Mouse (Mus musculus) thymus, postnatal 25 days (tissue): ENCODE data around the gene Ptpn12.
"Not testable (repeated sequence)": the region's sequence is repeated elsewhere in the genome, so short reads cannot be mapped to it uniquely, and the experiment has no call there.

ENCODE experiments used
- DNase-seq: peaks from one replicate; pipeline ENCODE4 v3.0.0; 2022

Gene Ptpn12

DNA sequence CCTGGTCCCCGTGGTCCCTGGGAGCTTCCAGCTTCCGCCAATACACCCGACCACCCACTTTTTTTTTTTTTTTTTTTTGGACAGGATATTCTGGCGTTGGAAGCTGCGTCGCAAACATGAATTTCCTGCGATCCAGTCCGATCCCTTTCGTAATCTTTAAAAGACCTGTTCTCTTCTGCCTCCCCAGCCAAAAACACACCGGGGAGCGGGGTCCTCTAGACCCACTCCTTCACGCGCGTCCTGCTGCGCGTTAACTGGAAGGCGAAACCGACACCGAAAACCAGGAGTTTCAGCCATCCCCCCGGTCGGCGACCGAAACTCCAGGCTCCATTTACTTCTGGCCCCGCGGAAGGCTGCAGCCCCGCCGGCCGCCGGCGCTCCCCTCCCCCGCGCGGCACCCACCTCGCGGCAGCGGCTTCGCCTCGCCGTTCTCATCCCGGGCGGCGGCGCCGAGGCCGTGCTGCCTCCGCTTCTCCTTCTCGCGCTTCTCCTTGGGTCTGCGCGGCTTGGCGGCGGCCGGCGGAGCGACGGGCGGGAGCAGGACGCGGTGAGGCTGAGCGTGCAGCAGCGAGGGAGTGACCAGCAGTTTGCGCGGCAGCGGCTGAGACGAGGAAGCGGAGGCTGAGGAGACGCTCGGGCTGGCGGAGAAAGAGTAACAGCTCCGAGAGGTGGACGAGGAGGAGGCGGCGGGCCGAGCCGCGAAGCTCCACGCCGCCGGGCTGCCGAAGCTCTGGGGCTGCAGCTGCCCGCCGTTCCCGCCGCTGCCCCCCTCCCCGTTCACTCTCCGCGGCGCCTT is 104.7 kb downstream of the Ptpn12 start:
- DNase-seq, result peak; percentile 62

DNA sequence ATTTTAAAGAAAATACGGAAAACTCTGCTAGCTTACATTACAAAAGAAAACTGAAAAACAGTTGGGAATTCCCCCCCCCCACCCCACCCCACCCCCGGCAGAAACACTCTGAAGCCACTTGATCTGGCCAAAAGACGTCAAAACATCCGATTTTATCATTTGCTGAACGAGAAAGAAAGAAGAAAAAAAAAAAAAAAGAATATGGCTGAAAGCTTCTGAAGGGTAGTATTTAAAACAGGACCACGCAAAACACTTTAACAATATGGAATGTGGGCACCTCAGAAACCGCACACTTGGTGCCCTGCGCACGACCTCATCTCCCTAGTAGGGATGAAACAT is 105.2 kb downstream of the Ptpn12 start:
- DNase-seq, result no peak

DNA sequence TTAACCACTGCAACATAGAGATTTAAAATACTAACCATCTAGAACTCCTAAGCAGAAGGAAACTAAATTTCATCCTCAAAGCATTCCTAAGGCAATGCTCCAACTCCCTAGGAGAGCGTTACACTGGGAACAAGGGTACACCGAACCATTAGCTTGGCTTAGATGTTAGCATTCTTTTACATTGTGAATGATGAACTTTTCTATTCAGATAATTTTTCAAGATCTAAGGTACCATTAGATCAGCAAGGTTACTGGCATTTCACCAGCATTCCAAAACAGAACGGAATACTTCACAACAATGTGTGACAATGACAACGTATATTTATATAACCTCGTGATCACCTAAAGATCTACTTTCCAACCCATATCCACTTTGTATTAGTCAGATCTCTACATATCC is 105.6 kb downstream of the Ptpn12 start:
- DNase-seq, result no peak

DNA sequence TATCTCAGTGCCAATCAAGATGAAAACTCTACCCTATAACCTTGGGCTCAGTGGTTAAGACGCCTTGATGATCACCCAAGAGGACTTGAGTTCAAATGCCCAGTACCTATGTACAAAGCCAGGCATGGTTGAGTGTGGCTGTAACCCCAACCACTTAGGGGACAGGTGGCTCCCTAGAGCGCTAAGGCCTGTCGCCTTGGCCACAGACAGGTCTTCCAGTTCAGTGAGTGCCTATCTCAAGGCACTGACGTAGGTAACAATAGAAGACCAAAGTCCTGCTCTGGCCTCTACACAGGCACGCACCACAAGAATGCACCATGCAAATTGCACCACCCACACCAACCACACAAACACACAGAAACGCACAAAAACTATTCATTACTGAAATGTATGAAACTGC is 108.8 kb downstream of the Ptpn12 start:
- DNase-seq, result no peak

DNA sequence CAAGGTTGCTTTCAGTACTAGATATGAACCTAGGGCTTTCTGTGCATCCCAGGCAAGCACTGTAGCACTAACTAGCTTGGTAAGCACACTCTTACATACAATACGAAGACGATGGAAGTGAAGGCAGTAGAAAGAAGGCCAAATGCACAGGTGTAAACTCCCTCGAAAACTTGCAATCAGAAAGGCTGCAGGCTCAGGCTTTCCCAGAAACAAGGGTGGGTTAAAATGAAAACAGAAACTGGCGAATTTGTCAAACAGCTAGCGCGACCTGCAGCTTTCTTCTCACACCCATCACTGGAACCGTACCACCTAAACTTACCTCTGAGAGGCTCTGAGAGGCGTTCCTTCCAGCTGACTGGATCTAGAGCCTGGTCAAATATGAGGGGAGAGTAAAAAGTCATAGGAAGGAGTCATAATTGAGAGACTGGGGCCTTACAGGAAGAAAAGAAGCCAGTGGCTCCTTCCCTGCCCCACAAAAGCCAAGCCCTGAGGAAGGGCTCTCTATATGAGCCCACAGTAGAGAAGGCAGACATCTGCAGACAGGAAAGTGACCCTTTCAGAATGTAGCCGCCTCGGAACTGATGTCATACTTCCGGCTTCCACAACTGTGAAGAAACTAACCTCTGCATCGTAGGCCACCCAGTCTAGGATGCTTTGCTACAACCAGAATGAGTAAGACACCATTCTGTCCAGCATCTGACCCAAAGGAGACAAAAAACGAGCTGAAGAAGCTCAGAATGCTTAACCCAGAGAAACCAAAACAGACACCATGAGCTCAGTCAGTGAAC is 110.6 kb downstream of the Ptpn12 start:
- peak; percentile 45 for DNase-seq

DNA sequence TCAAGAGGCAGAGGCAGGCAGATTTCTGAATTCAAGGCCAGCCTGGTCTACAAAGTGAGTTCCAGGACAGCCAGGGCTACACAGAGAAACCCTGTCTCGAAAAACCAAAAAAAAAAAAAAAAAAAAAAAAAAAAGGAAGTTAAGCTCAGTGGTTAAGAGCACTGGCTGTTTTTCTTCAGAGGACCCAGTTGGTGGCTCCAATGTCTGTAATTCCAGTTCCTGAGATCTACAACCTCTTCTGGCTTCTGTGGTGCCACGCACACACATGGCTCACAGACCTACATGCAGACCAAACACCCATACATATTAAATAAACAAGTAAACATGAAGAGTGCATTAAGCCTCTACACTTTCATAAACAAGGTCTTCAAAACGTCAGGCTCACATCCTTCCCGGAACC is 111.9 kb downstream of the Ptpn12 start:
- DNase-seq, result not testable (repeated sequence)

DNA sequence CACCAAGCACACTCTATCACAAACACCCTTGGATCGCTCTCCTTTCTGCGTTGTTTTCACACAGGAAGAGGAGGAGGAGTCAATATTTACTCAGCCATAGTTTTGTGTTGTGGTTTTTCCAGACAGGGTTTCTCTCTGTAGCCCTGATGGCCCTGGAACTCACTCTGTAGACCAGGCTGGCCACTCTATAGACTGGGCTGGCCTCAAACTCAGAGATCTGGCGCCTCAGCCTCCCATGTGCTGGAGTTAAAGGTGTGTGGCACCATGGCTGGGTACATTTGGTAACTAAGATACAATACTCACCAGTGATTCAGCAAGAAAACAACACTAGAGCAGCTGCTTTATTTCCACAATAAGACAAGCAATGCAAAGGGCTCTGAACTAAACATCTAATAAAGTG is 113.2 kb downstream of the Ptpn12 start:
- DNase-seq, result peak; percentile 14

DNA sequence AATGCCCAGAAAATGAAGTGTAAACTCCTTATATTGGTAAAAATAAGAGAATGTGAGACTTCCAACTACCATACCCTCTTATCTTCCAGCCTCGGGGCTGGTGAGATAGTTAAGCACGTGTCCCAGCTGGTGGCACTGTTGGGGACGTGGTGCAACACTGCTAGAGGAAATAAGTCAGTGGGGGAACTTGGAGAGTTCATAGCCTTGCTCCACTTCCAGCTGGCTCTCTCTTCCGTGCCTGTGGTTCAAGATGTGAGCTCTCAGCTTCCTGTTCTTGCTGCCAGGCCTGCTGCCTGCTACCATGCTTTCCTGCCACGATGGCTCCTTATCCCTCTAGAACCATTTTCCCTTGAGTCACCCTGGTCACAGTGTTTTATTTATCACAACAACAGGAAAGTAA is 114.5 kb downstream of the Ptpn12 start:
- DNase-seq, result peak; percentile 63

DNA sequence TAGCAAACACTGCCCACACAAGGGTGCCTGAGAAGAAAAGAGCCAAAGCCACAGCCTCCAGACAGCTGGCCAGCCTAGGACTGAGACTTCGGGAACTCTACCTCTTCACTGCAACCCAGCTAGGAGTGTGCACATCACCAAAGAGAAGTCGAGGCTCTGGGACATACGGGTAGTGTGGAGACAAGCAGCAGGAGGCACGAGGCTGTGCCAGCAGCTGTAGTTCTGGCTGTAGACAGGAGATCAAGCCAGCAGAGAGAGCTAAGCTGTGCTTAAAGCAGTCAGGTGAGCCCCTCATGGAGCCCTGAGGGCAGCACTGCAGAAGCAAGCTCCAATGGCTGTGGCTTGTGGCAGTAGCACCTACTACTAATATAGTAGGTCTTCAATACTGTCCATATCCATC is 115.0 kb downstream of the Ptpn12 start:
- DNase-seq, result no peak

DNA sequence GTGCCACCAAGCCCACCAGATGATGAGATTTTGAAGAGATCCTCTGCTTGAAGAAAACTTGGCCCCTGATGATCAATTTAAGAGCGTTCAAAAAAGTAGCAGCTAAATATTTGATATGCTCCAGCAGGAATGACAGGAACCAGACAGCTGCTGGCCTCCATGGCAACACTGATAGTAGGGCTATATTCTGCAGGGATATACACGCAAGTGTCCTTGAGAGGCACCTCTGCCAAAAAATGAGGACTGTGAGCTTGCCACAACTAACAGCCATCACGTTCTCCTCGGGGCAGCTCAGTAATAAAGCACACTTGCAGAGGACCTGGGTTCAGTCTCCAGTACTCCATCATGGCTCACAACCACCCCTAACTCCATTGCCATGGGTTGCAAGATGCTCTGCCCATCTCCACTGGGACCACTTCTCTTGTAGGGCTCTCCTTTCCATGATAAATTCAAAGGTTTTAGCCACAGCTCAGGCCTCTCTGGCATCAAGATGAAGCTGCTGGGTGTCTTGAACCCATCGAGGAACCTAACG is 115.6 kb downstream of the Ptpn12 start:
- no peak for DNase-seq

DNA sequence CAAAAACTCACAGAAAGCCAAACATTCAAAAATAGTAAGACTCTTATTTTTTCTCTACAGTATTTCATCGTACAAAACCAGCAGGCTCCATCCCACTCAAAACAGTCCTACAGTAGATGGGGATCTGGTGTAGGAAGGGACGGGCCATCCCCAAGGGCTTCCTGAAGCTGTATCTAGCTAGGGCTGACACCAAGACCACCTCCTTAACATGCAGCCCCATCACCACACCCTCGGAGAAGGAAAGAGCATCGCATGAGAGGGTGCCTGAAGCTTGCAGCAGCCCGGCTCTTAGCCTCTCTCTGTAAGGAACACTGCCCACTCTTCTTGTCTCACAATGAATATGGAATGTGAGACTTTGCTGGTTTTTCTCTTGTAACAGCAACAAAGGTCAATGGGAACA is 117.2 kb downstream of the Ptpn12 start:
- DNase-seq, result no peak
